In genomic region chr8:104770365-104770764, GRCm38 (mm10) we compare ENCODE assay signal across 44 mouse cellular contexts. TPM values are rescaled to one million over a fixed set of nuclear protein-coding genes. Genes with fewer than 3 reads are reported as not detected.
"Had no signal": no experiment of that assay in that cellular context is flagged by ENCODE, and none has a peak within 500 bp of the region (broad histone marks: within the 10 kb centered on the region; RNA-seq: fewer than 3 reads in every experiment).

No protein-coding gene starts in this region.

- H3K27me3 ChIP-seq: limb, embryonic 12.5 days; limb, embryonic 13.5 days; limb, embryonic 15.5 days; liver, embryonic 13.5 days; liver, embryonic 15.5 days; lung, embryonic 15.5 days; midbrain, embryonic 12.5 days; midbrain, embryonic 13.5 days; midbrain, embryonic 15.5 days; neural tube, embryonic 12.5 days; neural tube, embryonic 13.5 days had no signal

- ATAC-seq: lung, postnatal 0 days; midbrain, embryonic 13.5 days; midbrain, embryonic 15.5 days; midbrain, embryonic 16.5 days had no signal

- H3K9ac ChIP-seq: limb, embryonic 12.5 days; limb, embryonic 13.5 days; limb, embryonic 15.5 days; liver, embryonic 13.5 days; liver, embryonic 14.5 days; liver, embryonic 15.5 days; lung, embryonic 14.5 days; lung, embryonic 15.5 days; midbrain, embryonic 12.5 days; midbrain, embryonic 13.5 days; midbrain, embryonic 15.5 days; neural tube, embryonic 12.5 days; neural tube, embryonic 13.5 days had no signal

- H3K36me3 ChIP-seq: limb, embryonic 10.5 days; limb, embryonic 12.5 days; limb, embryonic 13.5 days; limb, embryonic 15.5 days; liver, embryonic 13.5 days; liver, embryonic 15.5 days; lung, embryonic 15.5 days; midbrain, embryonic 10.5 days; midbrain, embryonic 12.5 days; midbrain, embryonic 13.5 days; midbrain, embryonic 15.5 days; neural tube, embryonic 12.5 days; neural tube, embryonic 13.5 days had no signal

- H3K9me3 ChIP-seq: limb, embryonic 10.5 days; limb, embryonic 12.5 days; limb, embryonic 13.5 days; limb, embryonic 15.5 days; liver, embryonic 15.5 days; lung, embryonic 15.5 days; megakaryocyte, embryonic 14.5 days; midbrain, embryonic 10.5 days; midbrain, embryonic 12.5 days; midbrain, embryonic 13.5 days; midbrain, embryonic 15.5 days; neural tube, embryonic 12.5 days; neural tube, embryonic 13.5 days had no signal

- H3K27ac ChIP-seq: left cerebral cortex, adult 2 months; limb, embryonic 10.5 days; limb, embryonic 12.5 days; limb, embryonic 13.5 days; limb, embryonic 15.5 days; liver, embryonic 13.5 days; liver, embryonic 14.5 days; liver, embryonic 15.5 days; lung, embryonic 15.5 days; macrophage; midbrain, embryonic 10.5 days; midbrain, embryonic 12.5 days; midbrain, embryonic 13.5 days; midbrain, embryonic 15.5 days; neural tube, embryonic 12.5 days; neural tube, embryonic 13.5 days had no signal

- DNase-seq: left cerebral cortex, postnatal 4 days; liver, embryonic 13.5 days; lung, adult 18-20 months; lung, adult 2 months; lung, embryonic 14.5 days; lung, postnatal 10 days; lung, postnatal 14 days; lung, postnatal 36 days; lung, postnatal 4 days; midbrain, embryonic 14.5 days had no signal

- H3K4me1 ChIP-seq: limb, embryonic 10.5 days; limb, embryonic 12.5 days; limb, embryonic 13.5 days; limb, embryonic 15.5 days; liver, embryonic 13.5 days; liver, embryonic 15.5 days; lung, embryonic 15.5 days; megakaryocyte, embryonic 14.5 days; midbrain, embryonic 10.5 days; midbrain, embryonic 12.5 days; midbrain, embryonic 13.5 days; midbrain, embryonic 15.5 days; neural tube, embryonic 12.5 days; neural tube, embryonic 13.5 days had no signal

- H3K4me2 ChIP-seq: limb, embryonic 12.5 days; limb, embryonic 13.5 days; limb, embryonic 15.5 days; liver, embryonic 13.5 days; liver, embryonic 15.5 days; lung, embryonic 14.5 days; lung, embryonic 15.5 days; midbrain, embryonic 11.5 days; midbrain, embryonic 12.5 days; midbrain, embryonic 13.5 days; midbrain, embryonic 15.5 days; neural tube, embryonic 12.5 days; neural tube, embryonic 13.5 days had no signal

- H3K4me3 ChIP-seq: left cerebral cortex, adult 2 months; limb, embryonic 10.5 days; limb, embryonic 12.5 days; limb, embryonic 13.5 days; limb, embryonic 15.5 days; liver, embryonic 13.5 days; liver, embryonic 15.5 days; lung, embryonic 15.5 days; megakaryocyte, embryonic 14.5 days; midbrain, embryonic 10.5 days; midbrain, embryonic 12.5 days; midbrain, embryonic 13.5 days; midbrain, embryonic 15.5 days; myocyte; neural tube, embryonic 12.5 days; neural tube, embryonic 13.5 days had no signal

RNA-seq across cellular contexts. Expression of gene Ces2a, which starts 36.6 kb away (rescaled TPM):
- total RNA-seq: left cerebral cortex, adult 18-20 months; left cerebral cortex, adult 2 months; left cerebral cortex, adult 8-10 months; left cerebral cortex, postnatal 10 days; left cerebral cortex, postnatal 14 days; left cerebral cortex, postnatal 25 days; left cerebral cortex, postnatal 36 days; left cerebral cortex, postnatal 4 days; megakaryocyte progenitor cell, adult 5-6 weeks; megakaryocyte, adult 5-6 weeks; megakaryocyte-erythroid progenitor cell, adult 5-6 weeks; midbrain, postnatal 0 days; monocyte, adult 5-6 weeks had no signal
- polyA plus RNA-seq: limb, embryonic 10.5 days; limb, embryonic 11.5 days; limb, embryonic 12.5 days; limb, embryonic 13.5 days; limb, embryonic 15.5 days; lung, embryonic 14.5 days; lung, embryonic 15.5 days; lung, embryonic 16.5 days; macrophage; midbrain, embryonic 10.5 days; midbrain, embryonic 11.5 days; midbrain, embryonic 12.5 days; midbrain, embryonic 13.5 days; midbrain, embryonic 14.5 days; midbrain, embryonic 15.5 days; midbrain, embryonic 16.5 days; midbrain, postnatal 0 days; myocyte; neural tube, embryonic 11.5 days; neural tube, embryonic 12.5 days; neural tube, embryonic 13.5 days had no signal
